Mouse (Mus musculus) left cerebral cortex, postnatal 10 days (tissue): ENCODE results near the gene Nop56. TPM values are rescaled to one million over a fixed set of nuclear protein-coding genes. Genes with fewer than 3 reads are reported as not detected.

Experiments used
- DNase-seq, 2 experiments: peaks; one replicate each; pipeline ENCODE4 v3.0.0; 2021 to 2022; ENCODE audit warnings: low spot score in 2 of 2, mixed read lengths in 1 of 2; ENCODE audit errors: extremely low spot score in 1 of 2
- intact Hi-C: fragments of 180-260 bp; cut with DNase I; formaldehyde crosslinking; loops from one replicate; pipeline ENCODE4 v1.15.1; 2025
- total RNA-seq, 2 experiments: library from RNA; stranded (reverse); gene quantifications; 2 replicates each; pipeline ENCODE4 v1.2.3; 2021

Gene Nop56
- total RNA-seq: 100 to 1,000 TPM; 174 to 183 TPM

- DNase-seq: peak; percentile 98 to 99
- intact Hi-C loops: no loop called here
Measured at GRCm38 (mm10) chr2:130274149-130274861, at the start of gene Nop56. Gene Nop56 (plus strand): TSS chr2:130274430.

- intact Hi-C loops: loop anchor here (2.0 to 5.0 kb wide), 2 partner anchors 70 to 180 kb away; no protein-coding TSS in a partner anchor
- peak in 1 of 2 experiments; percentile 26 for DNase-seq
Measured at GRCm38 (mm10) chr2:130246912-130247311, 27.3 kb upstream of the Nop56 start.

DNA sequence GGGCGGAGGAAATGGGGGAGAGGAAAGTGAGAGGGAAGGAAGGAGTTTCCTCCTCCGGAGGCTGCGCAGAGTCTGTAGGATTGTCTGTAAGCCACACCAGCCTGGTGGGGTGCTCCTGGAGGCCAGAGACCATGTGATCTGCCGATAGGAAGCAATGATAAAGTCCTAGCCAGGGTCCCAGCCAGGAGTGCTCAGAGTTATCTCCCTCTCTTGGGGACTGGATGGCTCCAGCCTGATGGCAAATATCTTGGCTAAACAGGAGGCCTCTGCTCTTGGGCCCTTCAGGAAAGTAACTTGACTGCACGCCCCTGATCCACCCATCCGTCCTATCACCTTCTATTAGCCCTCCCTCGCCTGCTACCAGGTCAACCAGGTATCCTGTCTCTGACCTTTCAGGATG lies 26.0 kb upstream of the Nop56 start:
- intact Hi-C loops: loop anchor here (5.0 kb wide), 1 partner anchor 181 kb away; no protein-coding TSS in a partner anchor
- DNase-seq: no peak

- DNase-seq: no peak
- intact Hi-C loops: no loop called here
Measured at GRCm38 (mm10) chr2:130256762-130257161, 17.5 kb upstream of the Nop56 start.

GRCm38 (mm10) chr2:130260822-130261221 lies 13.4 kb upstream of the Nop56 start:
- intact Hi-C loops: no loop called here
- no peak for DNase-seq

DNA sequence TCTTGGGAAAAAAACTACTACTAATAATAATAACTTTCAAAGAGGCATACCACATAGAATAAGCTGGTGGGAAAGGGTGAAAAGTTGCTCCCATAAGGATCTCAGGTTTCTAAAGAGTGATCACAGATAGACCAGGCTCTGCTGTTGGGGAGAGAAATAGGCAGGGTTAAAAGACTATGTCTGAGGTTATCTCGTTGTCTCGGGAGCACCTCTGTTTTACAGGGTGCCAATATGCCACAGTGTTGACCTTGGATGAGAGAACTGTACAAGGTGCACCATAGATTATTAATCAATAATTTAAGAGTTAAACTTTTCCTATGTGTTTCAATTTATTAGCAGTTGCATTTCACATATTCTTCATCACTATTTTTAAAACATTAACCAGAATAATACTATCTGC lies 12.3 kb upstream of the Nop56 start:
- intact Hi-C loops: no loop called here
- no peak for DNase-seq

- no peak for DNase-seq
- intact Hi-C loops: no loop called here
Measured at GRCm38 (mm10) chr2:130262398-130262797, 11.8 kb upstream of the Nop56 start.

DNA sequence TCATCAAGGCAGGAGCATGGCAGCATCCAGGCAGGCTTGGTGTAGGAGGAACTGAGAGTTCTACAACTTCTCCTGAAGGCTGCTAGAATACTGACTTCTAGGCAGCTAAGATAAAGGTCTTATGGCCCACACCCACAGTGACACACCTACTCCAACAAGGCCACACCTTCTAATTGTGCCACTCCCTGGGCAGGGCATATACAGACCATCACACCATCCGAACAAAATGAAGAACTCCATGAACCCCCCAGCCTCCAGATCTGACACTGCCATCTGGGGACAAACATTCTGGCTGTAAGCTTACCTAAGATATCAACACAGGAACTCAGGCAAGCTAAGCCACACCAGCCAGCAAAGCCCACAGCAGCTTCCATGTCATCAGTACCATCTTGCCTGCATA lies 8.7 kb upstream of the Nop56 start:
- intact Hi-C loops: loop anchor here (5.0 kb wide), 1 partner anchor 88 kb away; the partner anchor contains the start of gene Snrpb
- no peak for DNase-seq

- no peak for DNase-seq
- intact Hi-C loops: loop anchor here (5.0 kb wide), 1 partner anchor 91 kb away; the partner anchor contains the start of gene Snrpb
Measured at GRCm38 (mm10) chr2:130268074-130268473, 6.2 kb upstream of the Nop56 start.

DNA sequence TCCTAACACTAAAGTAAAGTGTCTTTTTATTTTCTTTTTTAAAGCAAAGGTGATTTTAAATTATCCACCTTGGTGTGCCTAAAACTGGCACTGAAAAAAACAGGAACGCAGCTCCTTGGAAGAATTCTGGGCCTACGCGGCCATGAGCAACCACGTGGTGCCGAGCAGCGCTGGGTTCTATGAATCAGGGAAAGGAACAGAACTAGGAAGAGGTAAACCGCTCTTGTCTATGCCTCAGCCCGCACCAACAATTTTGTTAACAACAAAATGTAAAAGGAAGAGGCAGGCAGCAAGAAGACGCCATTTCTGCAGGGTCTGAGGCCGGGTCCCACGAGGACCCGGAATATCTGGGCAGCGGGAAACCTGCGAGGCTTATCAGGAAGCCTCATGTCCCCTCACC lies 498 bp upstream of the Nop56 start:
- DNase-seq: no peak
- intact Hi-C loops: no loop called here

GRCm38 (mm10) chr2:130274862-130275261 lies 632 bp downstream of the Nop56 start:
- intact Hi-C loops: no loop called here
- DNase-seq: no peak

- DNase-seq: peak in 1 of 2 experiments; percentile 68
- intact Hi-C loops: no loop called here
Measured at GRCm38 (mm10) chr2:130275649-130276048, 1.4 kb downstream of the Nop56 start.

DNA sequence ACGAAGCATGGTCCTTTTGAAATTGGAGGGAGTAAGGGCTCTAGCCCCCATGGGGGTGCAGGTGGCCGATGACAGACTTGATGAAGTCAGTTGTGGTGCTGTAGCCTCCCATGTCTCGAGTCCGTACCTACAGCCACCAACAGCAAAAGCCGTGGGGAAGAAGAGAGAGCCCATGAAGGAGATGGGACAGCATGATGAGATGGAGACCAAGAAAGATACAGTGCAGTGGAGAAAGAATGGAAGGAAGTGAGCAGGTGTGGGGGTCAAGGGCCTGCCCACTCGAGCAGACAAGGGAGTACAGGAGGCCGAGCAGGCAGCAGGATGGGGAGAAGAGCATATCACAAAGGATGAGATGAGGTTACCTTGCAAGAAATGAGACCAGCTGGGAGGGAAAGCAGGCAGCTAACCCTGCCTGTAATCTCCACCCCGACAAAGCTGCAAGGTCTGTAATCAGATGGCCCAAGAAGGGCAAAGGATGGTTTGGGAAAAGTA lies 5.4 kb downstream of the Nop56 start:
- intact Hi-C loops: no loop called here
- DNase-seq: no peak

GRCm38 (mm10) chr2:130280224-130280623 lies 6.0 kb downstream of the Nop56 start:
- intact Hi-C loops: no loop called here
- DNase-seq: no peak

DNA sequence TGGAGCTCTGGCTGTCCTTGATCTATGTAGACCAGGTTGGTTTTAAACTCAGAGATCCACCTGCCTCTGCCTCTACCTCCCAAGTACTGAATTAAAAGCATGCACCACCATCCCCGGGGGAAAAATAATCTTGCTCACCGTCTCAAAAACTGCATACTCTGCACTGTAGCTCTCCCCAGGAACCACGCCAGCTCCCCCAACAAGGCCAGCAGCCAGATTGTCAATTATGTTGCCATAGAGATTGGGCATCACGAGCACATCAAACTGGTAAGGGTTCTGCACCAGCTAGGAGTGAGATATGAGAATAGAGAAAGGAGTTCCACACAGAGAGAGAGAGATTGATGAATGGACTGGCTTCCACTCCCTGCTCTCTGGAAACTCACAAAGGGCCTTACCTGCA lies 6.6 kb downstream of the Nop56 start:
- intact Hi-C loops: no loop called here
- DNase-seq: no peak

DNA sequence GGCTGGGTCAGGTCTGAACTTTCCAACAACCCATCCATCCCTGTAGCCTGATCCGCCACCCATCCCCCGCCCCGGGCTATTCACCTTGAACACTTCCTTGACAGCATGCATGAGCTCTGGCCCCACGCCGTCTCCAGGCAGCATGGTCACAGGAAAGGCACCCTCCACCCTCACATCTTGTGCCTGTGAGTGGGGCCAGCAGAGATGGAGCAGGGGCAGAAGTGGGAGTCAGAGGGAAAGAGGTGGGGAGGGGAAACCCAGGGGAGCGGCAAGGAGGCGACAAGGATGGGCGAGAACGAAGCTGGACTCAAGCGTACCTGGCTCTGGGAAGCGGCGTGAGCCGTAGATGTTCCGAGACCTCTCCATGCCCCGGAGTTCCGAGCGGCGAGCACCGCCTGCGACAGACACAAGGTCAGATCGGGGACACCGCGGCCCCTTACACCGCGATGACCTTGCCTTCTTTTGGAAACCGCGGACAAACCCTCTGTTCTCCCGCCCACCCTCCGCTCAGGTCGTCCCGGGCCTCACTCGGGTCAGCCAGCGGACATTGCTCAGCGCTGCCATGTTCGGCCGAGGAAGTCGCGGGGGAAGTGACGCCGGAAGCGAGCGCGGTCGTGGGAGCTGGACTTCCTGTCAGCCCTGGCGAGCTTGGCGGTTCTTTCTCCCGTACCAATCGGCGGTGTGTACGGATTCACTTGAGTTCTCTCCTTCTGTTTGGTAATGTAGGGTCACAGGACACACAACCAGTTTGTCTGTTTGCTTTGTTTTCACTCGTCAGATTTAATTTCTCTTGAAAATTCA lies 9.8 kb downstream of the Nop56 start, which contains the start of gene Idh3b:
Idh3b (minus strand) TSS at position 694 of the 801 bp plus-strand sequence.
- DNase-seq: peak; percentile 87 to 93
- intact Hi-C loops: no loop called here

- intact Hi-C loops: no loop called here
- DNase-seq: no peak
Measured at GRCm38 (mm10) chr2:130289086-130289485, 14.9 kb downstream of the Nop56 start.

- peak; percentile 76 to 78 for DNase-seq
- intact Hi-C loops: loop anchor here (5.0 kb wide), 1 partner anchor 121 kb away; no protein-coding TSS in a partner anchor
Measured at GRCm38 (mm10) chr2:130291434-130291833, 17.2 kb downstream of the Nop56 start.

DNA sequence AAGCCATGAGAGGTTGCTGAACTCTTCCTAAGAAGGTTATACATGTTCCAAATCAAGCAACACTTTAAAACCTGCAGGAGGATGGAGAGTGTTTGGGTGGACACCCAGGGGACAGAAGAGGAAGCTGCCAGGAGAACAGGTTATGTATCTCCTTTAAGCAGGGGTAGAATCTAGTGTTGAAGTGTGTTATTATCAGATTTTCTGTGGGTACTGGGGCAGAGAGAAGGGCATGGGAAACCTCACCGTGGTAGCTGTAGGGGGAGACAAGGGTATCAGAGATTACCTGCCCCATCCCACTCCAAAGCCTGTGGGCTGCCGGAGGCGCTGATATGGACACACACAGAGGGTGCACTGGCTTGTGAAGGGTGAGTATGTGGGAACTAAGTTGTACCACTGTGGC lies 18.8 kb downstream of the Nop56 start:
- intact Hi-C loops: loop anchor here (5.0 kb wide), 1 partner anchor 119 kb away; no protein-coding TSS in a partner anchor
- no peak for DNase-seq
